Mouse (Mus musculus) left cerebral cortex, adult 2 months (tissue): ENCODE measurements at regions not wholly inside any gene's neighbourhood (a gene's known extent, or its start where the extent isn't known, plus 50 kb on each side); places are given as distances from the start of the nearest gene placed in this dataset.

ENCODE experiments used
- DNase-seq, 2 experiments: peaks; one replicate each; pipeline ENCODE4 v3.0.0; 2021 to 2022; ENCODE audit warnings: low spot score in 2 of 2, mixed read lengths in 1 of 2; ENCODE audit errors: extremely low spot score in 1 of 2
- H3K27ac ChIP-seq: fragments of 200-600 bp; 2 replicates; pipeline ENCODE4 v1.8.1; 2022
- H3K4me3 ChIP-seq: fragments of 200-600 bp; 2 replicates; pipeline ENCODE4 v1.8.1; 2022
- CTCF ChIP-seq: fragments of 200-600 bp; IDR thresholded peaks from 2 replicates; pipeline ENCODE4 v1.8.1; 2022; ENCODE audit warnings: antibody characterized with exemption, mild to moderate bottlenecking, moderate library complexity
- intact Hi-C: fragments of 180-260 bp; cut with DNase I; formaldehyde crosslinking; loops from one replicate; pipeline ENCODE4 v1.15.1; 2025

DNA sequence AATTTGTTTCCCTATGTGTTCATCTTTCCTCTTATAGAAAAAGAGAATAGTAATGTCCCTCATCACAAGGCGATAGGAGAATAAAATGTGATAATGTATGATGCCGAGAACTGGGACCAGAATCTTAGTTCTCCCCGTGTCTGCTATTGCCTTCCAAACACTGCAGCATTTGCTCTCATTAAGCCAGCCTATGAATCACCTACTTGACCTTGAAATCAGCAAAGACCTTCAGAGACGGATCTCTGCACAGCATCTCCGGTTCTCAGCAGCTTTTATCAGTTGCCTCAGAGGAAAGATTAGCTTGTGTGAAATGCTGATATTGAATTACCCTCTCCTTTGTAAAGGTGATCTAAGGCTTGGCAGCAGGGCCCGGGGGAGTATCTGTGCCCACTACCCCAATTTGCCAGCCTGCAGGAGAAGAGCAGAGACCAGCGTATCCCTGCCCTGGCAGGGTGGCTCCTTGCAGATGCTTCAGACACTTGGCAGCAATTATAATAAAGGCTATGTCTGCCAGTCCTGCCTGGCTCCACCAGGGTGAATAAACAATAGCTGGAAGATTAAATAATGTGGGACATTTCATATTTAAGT, 104.0 kb upstream of the Fer start:
- Histone ChIP-seq H3K4me3 (no peak overlapping the region), H3K27ac (no peak overlapping the region)
- intact Hi-C loops: no loop called here
- no peak for DNase-seq
- TF ChIP-seq CTCF: no peak

- no peak overlapping the region for H3K27ac ChIP-seq
- TF ChIP-seq CTCF: no peak
- intact Hi-C loops: no loop called here
- no peak for DNase-seq
- H3K4me3 ChIP-seq: no peak overlapping the region
Measured at GRCm38 (mm10) chr17:63761058-63761457, 101.8 kb upstream of the Fer start.

GRCm38 (mm10) chr17:63771111-63771510, 91.8 kb upstream of the Fer start:
- H3K4me3 ChIP-seq: no peak overlapping the region
- intact Hi-C loops: no loop called here
- TF ChIP-seq CTCF: no peak
- H3K27ac ChIP-seq: no peak overlapping the region
- no peak for DNase-seq

- no peak for DNase-seq
- intact Hi-C loops: no loop called here
- TF ChIP-seq CTCF: no peak
- Histone ChIP-seq H3K4me3 (no peak overlapping the region), H3K27ac (no peak overlapping the region)
Measured at GRCm38 (mm10) chr17:63784381-63785116, 78.3 kb upstream of the Fer start.

DNA sequence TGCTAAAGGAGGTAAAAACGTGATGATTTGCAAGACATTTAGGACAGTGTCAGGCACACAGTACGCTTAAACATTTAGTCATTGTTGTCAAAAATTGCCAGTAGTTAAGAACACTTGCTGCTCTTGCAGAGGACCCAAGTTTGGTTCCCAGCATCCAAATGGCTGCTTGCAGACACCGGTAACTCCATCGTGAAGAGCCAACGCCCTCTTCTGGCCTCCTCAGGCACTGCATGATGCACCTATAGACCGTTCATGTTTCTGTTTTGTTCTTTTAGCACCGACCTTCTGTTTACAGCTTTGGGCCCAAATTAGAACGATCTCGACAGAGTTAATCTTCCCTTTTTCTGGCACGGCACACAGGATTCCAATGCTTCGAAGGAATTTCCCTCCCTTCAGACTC, 76.4 kb upstream of the Fer start:
- DNase-seq: no peak
- no peak; the same call in 1 of the 2 replicates for TF ChIP-seq CTCF
- intact Hi-C loops: no loop called here
- no peak overlapping the region for H3K27ac ChIP-seq
- H3K4me3 ChIP-seq: no peak overlapping the region

DNA sequence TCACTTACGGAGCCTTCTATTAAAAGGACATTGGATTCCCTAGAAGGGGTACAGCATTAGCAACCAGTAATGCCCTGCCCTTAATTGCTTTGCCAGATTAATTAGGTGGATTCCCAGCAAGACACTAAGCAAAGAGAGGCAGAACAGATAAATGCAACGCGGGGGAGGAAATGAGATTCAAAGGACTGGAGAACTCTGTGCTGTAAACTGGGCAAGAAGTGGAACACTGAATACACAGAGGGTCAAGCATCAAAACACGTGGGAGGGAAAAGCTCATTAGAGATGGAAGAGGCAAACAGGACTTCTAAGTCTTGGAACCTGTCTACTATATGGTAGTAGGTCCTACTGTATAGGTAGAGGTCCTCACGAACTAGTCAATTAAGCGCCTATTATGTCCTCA, 68.5 kb upstream of the Fer start:
- Histone ChIP-seq H3K4me3 (no peak overlapping the region), H3K27ac (no peak overlapping the region)
- TF ChIP-seq CTCF: no peak
- intact Hi-C loops: no loop called here
- DNase-seq: no peak

DNA sequence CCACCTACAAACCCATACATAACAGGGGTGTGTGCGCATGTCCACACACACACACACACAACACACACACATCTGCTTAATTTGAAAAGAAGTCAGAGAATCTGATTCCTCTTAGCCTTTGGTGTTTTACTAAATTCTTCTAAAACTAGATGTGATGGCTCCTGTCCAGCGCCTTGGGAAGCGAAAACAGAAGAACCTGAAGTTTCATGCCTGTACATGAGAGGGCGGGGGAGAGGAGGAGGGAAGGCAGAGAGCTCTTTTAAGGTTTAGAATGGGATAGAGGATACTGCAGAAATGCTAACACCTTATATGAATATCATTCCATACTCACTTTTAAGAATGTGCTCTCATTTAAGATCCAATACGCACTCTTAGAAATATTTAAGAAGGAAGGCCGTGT, 64.5 kb upstream of the Fer start:
- Histone ChIP-seq H3K27ac (no peak overlapping the region), H3K4me3 (no peak overlapping the region)
- no peak for TF ChIP-seq CTCF
- intact Hi-C loops: no loop called here
- DNase-seq: no peak

- DNase-seq: no peak
- intact Hi-C loops: no loop called here
- H3K4me3 ChIP-seq: no peak overlapping the region
- no peak for TF ChIP-seq CTCF
- no peak overlapping the region for H3K27ac ChIP-seq
Measured at GRCm38 (mm10) chr17:63798961-63799531, 63.8 kb upstream of the Fer start.

DNA sequence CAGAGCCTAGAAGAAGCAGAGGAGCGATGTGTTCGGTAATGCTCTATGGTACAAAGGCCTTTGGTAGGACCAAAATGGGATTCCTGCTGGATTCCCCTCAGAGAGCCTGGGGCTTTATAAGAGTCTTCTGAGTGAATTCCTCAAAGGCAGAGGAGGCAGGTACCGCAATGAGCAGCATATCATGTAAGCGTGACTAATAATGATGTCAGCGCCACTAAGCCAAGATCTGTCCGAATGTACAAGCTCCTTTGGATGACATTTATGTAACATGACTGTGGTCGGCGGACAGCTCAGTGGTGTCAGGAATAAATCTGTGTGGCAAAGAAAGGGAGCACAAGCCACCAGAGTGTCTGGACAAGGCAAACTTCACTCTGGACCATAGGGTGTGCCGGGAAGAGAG, 61.5 kb upstream of the Fer start:
- no peak for TF ChIP-seq CTCF
- Histone ChIP-seq H3K27ac (no peak overlapping the region), H3K4me3 (no peak overlapping the region)
- intact Hi-C loops: loop anchor here (10.0 kb wide), 2 partner anchors 227 to 573 kb away; no protein-coding TSS in a partner anchor
- DNase-seq: no peak

DNA sequence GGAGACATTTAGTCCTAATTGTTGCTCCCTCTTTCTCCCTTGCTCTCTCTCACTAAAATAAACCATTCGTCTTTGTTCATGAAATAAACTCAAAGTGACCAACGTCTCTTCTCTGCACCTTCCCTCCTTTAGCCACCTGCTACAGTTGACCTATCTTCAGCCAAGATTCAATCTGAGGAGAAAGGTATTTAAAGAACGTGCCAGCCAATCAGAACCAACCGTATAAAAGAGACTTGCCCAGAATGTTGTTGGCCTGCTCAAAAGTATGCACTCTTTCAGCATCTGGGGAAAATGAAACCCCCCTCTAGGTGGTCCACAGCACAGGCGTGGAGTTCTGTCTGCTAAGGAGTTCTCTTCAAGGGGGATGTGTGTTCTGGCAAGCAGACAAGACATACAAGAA, 60.0 kb upstream of the Fer start:
- intact Hi-C loops: loop anchor here (10.0 kb wide), 2 partner anchors 228 to 572 kb away; no protein-coding TSS in a partner anchor
- DNase-seq: no peak
- Histone ChIP-seq H3K4me3 (no peak overlapping the region), H3K27ac (no peak overlapping the region)
- TF ChIP-seq CTCF: no peak

DNA sequence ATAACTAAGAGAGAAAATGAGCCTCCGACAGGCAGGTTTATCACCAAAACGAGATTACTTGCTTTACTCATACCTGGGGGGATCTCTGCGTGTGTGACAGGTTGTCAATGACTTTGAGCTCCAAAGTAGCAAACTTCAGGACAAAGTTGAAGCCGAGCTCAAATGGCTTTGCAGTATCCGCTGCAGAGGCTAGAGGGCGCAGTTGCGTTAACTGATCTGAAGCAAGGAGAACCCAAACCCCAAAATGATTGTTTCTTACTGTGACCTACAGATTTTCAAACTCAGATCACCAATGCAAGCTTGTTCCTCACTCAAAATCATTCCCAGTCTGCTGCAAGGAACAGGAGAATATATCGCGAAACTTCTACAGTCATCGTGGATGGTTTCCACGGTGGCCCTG, 59.3 kb upstream of the Fer start:
- peak; percentile 66 to 83 for DNase-seq
- no peak overlapping the region for H3K4me3 ChIP-seq
- intact Hi-C loops: loop anchor here (10.0 kb wide), 2 partner anchors 229 to 571 kb away; no protein-coding TSS in a partner anchor
- TF ChIP-seq CTCF: peak; percentile 85
- no peak overlapping the region for H3K27ac ChIP-seq

DNA sequence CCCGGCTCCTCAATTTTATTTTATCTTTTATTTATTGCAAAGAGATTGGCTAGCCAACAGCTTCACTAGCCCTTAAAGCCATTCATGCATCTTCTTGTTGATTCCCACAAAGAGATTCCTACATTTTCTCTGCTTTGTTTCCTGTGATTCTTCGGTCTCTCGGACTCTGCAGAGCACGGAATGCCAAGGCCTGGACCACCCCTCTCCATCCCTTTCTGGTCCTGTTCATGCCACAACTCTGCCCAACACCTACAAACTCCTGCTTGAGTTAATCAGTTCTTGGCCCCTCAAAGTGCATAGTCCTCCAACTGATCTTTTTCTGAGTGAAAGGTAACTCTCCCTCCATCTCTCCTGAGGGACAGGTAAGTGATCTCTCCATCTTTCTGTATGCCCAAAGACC, 58.4 kb upstream of the Fer start:
- no peak for DNase-seq
- Histone ChIP-seq H3K4me3 (no peak overlapping the region), H3K27ac (no peak overlapping the region)
- intact Hi-C loops: loop anchor here (10.0 kb wide), 2 partner anchors 230 to 570 kb away; no protein-coding TSS in a partner anchor
- TF ChIP-seq CTCF: no peak

DNA sequence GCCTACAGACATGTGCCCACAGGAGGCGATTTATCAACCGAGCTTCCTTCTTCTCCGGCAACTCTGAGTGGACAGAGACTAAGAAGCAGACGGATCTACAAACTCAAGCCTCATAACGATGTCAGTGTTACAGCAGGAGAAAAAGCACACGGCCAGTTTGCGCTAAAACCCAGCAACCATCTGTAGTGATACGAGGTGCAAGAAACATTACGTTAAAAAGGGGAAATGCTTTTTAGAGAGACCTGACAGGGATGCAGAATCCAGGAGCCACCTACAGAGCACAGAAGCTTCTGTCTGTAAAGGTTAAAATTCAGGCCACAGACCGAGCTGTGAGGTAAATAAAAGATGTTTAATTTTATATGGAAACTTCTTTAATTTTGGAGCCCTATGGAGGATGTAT, 56.5 kb upstream of the Fer start:
- intact Hi-C loops: loop anchor here (5.0 to 10.0 kb wide), 3 partner anchors 56 to 568 kb away; partner anchors contain the start of genes A930002H24Rik and Fer
- no peak for TF ChIP-seq CTCF
- Histone ChIP-seq H3K4me3 (no peak overlapping the region), H3K27ac (no peak overlapping the region)
- DNase-seq: no peak
